14 mouse cellular contexts compared by ENCODE assay signal in the genomic region with DNA sequence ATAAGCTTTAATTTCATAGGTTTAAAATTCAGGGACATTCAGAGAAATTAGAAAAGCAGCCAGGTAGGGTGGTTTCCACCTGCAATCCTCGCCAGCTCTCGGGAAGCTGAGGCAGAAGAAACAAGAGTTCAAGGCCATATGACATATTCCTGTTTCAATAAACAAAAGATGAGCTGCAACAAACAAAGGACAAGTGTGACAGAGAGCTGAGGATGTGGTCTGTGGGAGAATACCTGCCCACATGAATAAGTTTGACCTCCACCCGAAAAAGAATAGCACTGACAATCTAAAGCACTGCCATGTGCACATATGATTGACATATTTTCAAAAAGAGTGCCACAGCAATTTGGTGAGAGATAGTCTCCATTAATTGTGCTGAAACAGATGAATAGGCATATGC.
"Had no signal": no experiment of that assay in that cellular context is flagged by ENCODE, and none has a peak within 500 bp of the region (broad histone marks: within the 10 kb centered on the region; RNA-seq: fewer than 3 reads in every experiment).

No protein-coding gene starts in this region.

- H3K9me3 ChIP-seq: kidney, embryonic 15.5 days; limb, embryonic 10.5 days; lung, embryonic 15.5 days; midbrain, embryonic 13.5 days; neural tube, embryonic 12.5 days had no signal

- H3K27ac ChIP-seq: kidney, embryonic 15.5 days; left cerebral cortex, adult 2 months; limb, embryonic 10.5 days; lung, embryonic 15.5 days; macrophage; midbrain, embryonic 13.5 days; neural tube, embryonic 12.5 days; stomach, postnatal 0 days had no signal

- ATAC-seq: midbrain, embryonic 13.5 days had no signal

- H3K4me1 ChIP-seq: neural tube, embryonic 12.5 days had no signal

- H3K4me3 ChIP-seq: kidney, embryonic 15.5 days; left cerebral cortex, adult 2 months; limb, embryonic 10.5 days; lung, embryonic 15.5 days; midbrain, embryonic 13.5 days; myocyte; neural tube, embryonic 12.5 days had no signal

- H3K9ac ChIP-seq: kidney, embryonic 15.5 days; lung, embryonic 15.5 days; midbrain, embryonic 13.5 days; neural tube, embryonic 12.5 days had no signal

- DNase-seq: kidney, adult 2 months; kidney, postnatal 14 days; lung, postnatal 14 days; right cerebral cortex, postnatal 25 days; thymus, postnatal 4 days had no signal

- H3K4me2 ChIP-seq: kidney, embryonic 15.5 days; lung, embryonic 15.5 days; midbrain, embryonic 13.5 days; neural tube, embryonic 12.5 days had no signal

- H3K36me3 ChIP-seq: kidney, embryonic 15.5 days; limb, embryonic 10.5 days; lung, embryonic 15.5 days; midbrain, embryonic 13.5 days; neural tube, embryonic 12.5 days had no signal

- H3K27me3 ChIP-seq: kidney, embryonic 15.5 days; lung, embryonic 15.5 days; midbrain, embryonic 13.5 days; neural tube, embryonic 12.5 days had no signal
